Mouse (Mus musculus) monocyte, adult 5-6 weeks (primary cell): ENCODE data around the gene Skap1. TPM values are rescaled to one million over a fixed set of nuclear protein-coding genes. Genes with fewer than 3 reads are reported as not detected.
"Not testable (repeated sequence)": the region's sequence is repeated elsewhere in the genome, so short reads cannot be mapped to it uniquely, and the experiment has no call there.

ENCODE experiments used
- ATAC-seq: fragments of 153-309, 156-312 bp; replicated peaks from 2 replicates; pipeline ENCODE4 v1.8.0; 2017; ENCODE audit warnings: mild to moderate bottlenecking; ENCODE audit not compliant: low TSS enrichment, insufficient number of reproducible peaks, severe bottlenecking, poor library complexity, low FRiP score
- total RNA-seq: library from RNA; stranded (forward); fragments of 200-1000, 200-491, 200-594 nt; gene quantifications from 3 replicates; pipeline ENCODE4 v1.2.3, GENCODE M21; 2017

The Skap1 gene
- total RNA-seq, 1 experiment from 2014 or later: 47.4 TPM

DNA sequence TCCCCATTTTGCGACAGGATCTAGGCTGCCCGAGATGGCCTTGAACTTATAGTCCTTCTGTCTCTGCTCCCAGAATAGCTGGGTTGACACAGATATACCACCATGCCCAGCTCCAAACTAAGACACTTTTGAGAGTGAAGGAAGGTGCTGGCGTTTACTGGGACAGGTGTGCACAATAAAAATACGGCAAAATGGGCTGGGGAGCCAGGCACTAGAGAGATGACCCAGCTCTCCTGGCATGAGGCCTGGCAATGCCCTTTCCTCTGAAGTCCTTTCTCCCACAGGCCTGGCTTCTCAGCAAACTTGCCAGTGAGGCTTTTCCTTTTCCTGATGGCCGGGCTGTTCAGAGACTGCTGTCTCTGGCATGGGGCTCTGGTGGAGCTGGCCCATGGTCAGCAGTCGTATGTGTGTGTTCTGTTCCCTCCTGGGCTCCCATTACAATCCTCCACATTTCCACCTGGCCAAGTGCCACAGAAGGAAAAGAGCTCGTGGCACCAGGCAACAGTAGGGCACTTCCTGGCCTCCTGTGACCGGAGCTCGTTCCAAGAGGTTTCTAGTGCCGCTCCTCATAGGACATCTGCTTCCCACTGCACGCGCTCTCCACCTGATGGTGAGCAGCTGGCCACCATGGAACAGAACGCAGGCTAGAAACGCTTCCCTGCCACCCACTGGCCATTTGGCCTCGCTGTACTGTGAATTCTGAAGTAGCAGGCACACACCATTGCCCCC lies 298.5 kb downstream of the Skap1 start:
- ATAC-seq: no peak

DNA sequence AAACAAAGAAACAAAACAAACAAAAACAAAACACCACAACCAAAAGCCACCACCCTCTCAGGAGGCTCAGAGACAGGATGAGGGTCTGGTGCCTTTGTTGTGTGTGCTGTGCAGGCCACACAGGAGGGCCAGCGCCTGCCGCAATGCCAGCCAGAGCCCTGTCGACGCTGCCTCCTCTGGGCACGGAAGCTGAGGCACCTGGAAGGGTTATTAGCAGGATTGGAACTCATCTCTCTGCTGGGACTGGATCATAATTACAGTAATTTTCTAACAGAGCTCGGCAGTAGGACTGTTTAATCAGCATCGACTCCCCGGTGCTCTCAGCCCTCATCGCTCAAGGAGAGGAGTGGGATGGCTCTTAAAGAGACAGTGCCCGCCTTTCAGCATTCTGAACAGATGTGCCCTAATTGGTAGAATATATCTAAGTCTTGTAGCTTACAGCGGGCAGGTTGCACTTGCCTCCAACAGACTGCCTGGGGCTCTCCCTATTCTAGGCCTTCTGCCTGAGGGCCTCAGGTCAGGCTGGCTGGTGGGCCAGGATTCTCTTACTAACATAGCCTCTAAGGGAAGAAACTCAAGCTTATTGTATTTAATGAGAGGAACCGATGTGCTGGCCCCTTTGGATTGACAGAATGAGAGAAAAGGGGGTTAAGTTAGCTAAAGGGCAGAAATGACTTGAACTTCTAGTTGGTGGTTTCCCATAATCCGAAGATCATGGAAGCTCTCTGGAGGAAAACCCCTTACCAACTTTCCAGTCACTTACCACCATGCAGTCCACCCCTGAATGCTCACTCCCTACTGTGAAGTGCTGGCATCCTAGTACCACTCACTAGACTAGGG lies 300.3 kb downstream of the Skap1 start:
- no peak for ATAC-seq

DNA sequence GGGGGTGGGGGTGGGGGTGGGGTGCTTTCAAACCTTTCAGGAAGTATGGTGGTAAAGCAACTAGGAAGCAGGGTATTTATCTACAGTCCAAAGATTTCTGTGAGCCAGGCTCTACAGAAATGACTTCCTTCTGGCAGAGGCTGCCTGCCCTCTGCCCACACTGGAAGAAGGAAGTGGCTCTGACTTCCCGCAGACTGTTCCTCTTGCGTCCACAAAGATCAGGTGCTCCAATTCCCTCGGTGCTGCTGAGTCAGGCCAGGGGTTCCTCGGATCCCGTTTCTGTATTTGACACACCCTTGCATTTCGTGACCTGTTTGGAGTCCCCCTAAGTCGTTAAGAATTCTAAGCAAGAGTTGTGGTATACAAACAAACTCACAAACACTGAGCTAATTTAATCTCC lies 301.3 kb downstream of the Skap1 start:
- ATAC-seq: peak; percentile 87

DNA sequence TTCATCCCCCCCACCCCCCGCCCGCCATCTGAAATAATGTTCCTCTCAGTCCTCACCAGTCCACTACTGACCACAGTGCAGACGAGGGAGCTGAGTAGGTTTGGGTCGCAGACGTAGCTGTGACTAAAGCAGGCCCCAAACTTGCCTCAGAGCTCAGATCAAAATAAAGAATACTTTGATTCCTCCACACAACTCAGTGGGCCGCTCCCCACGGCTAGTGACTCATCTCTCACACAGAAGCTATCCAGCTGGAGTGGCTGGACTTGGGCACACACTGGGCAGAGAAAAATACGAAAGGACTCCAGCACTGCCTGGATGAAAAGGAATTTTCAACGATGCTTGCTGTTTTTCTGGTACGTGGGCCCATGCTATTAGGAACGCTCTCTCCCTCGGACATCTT lies 302.2 kb downstream of the Skap1 start:
- no peak for ATAC-seq

DNA sequence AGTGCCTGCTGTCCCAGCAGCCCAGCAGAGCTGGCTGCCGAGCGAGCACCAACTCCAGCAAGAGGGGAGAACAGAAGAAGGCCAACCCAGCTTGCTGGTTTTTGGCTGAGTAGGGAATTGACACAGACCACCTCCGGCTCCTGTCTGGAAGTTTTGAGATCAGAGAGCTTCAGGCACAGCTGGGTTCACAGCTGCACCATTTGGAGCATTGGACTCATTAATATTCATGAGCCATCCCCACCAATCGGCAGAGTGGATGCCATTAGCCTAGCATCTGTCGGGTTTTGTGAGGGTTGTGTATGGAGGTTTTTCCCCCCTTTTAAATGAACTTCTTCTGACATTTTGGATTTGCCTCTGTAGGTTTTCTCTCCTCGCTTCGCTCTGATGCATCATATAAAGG lies 302.7 kb downstream of the Skap1 start:
- no peak for ATAC-seq

DNA sequence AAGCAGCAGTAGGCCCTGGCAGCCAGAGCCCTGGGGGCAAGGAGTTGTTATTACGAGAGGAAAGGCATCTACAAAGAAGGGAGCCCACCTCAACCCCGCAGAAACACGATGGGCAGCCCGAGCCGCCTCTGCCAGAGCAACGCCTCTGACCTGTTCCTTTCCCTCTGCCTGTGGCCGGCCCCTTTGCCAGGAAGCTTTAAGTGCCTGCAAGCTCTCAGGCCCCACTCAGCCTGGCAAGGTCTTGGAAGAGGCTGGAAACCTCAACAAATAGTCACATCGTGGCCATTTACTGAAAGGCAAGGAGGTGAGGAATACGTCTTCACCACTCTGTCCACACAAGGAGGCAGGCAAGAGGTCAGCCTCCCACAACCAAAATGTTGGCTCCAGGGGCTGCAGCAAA lies 303.8 kb downstream of the Skap1 start:
- ATAC-seq: no peak

DNA sequence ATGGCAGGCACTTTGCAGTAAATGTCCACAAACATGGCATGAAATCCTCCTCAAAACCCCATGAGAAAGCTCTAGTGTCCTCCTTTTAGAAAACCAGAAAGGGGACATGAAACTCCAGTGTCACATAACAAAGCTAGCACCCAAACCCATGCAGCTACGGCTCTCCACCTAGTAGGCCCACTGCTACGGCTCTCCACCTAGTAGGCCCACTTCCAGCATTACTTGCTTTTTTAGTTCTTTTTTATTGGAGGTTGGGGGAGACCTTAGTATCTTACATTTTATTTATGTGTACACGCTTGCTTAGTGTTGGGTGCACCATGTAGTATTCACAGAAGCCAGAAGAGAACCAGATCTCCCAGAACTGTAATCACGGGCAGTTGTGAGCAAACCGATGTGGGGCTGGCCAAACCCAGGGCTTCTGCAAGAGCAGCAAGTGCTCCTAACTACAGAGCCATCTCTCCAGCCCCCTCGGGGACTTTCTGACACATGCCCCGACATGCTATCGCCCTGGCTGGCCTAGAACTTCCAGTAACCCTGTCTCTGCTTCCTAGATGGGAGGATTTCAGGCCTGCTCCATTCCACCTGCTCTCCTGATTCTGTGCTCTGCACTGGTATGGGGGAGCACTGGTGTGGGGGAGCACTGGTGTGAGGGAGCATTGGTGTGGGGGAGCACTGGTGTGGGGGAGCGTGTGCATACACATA lies 307.0 kb downstream of the Skap1 start:
- no peak for ATAC-seq

DNA sequence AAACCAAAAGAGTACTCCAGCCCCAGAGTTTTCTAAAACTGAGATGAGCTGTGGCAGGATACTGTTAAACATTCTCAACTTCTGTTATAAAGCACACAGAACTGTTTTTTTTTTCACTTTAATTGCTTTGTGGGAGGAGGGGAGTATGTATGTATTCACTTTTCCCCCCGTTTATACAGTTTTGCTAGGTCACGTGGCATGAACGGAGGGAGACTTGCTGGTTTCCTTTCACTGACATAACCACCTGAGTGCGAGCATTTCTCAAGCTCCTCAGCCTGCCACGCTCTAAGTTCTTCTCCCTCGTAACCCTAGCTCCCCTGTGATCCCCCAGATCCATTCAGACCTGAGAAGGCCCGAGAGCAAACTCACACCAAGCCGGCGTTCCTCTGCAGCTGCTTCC lies 308.0 kb downstream of the Skap1 start:
- ATAC-seq: no peak

DNA sequence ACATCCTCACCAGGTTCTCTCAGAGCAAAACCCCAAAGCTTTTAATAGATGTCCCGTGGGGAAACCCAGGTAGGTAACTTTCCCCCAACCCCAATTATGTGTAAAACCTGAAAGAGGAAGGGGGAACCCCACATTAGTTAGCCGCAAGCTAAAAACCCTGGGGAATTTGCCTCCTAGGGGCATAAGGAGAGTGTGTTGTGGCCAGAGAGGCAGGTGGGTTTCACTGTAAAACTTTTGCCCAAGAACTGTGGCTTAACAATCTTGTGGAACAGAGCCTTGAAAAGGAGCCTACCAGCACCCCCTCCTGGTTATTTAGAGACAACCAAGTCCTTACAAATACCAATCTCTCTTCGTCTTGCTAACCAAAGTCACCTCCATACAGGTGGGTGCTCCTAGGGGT lies 310.1 kb downstream of the Skap1 start:
- no peak for ATAC-seq

DNA sequence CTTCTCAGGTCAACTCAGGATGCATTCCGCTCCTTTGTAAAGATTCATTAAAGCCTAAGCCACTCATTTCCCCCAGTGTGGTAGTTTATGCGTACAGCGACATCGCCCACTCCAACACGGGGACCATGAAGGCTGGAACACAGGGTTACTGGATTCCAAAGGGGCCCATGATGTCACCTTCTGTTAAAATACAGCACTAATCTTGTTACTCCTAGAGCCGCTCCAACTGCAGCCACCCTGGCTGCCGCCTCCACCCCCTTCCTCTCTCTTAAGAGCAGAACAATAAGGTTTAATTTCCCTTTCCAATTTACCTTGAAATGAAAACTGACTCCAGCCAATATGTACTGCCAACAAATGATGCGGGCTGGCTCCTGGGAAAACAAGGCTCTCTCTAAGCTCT lies 310.7 kb downstream of the Skap1 start:
- no peak for ATAC-seq

DNA sequence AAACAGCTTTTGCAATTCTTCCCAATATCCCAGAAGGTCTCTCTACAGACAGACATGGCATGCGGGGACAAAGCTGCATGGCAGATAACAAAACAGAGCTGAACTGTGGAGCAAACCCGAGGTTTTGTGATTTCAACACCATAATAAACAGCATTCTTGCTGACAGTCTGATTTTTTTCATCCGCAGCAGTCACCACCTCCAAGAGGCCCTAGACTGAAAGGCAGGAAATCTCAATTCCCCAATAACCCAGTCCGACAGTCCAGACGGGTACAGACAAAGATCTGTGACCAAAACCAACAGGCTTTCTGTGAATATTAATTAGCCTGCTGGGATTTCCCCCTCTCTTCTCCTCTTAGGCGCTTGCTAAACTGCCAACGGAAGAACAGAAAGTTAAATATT lies 311.3 kb downstream of the Skap1 start:
- ATAC-seq: no peak

DNA sequence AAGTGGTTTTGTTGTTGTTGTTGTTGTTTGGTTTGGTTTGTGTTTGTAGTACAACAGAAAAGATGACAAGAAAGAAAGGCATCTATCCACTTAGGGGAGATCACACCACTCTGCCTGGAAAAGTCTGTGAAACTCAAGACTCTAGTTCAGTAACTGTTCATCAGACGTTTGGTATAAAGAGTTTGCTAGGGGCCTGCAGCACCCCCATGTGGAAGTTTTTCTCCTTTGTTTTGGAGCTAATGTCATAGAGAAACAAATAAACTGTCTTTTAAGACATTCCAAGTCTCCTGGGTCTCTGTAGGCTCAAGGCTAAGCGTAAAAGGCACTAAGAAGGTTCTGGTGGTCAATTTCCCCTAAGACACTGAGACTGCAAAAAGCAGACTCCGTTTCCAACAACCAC lies 311.7 kb downstream of the Skap1 start:
- no peak for ATAC-seq

DNA sequence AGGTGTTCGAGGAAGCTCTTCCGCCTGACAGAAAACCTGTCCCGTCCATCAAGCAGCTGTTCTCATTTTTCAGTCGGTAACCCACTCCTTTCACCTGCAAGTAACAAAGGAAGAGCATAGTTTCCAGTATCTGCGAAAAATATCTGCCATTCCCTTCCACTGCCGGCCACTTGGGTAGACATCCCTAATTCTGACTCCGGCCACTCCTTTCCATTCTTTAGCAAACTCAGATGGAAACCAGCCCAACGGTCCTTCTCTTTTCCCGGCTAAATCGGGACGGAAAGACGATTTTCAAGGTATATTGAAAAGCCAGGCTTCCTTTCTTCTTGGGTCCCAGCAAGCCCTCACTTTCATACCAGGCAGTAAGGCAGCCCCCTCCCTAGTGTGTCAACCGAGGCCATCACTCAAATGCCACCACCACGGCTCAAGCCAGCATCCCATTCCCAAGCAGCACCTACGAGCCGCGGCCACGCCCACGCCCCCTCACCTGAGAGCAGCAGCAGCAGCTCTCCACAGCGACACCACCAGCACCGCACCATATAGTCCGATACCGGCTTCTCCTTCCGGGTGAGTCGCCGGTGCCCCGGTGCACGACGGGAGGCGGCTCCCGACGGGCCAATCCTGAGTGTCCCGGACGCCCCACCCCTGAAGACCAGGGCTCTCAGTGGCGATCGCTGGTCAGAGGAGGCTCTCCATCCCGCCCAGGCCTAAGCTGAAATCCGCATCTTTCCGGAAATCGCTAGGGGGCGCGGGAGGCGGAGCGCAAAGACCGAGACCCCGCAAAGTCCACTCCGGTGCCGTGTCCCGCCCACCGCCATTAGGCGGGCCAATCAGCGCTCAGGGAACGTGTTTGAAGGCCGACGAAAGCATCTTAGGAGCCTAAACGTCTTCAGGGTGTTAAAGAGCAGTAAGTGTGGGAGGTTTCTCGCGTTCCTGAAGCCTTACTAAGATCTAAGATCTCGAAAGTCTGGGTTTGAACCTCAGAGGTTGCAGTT lies 312.9 kb downstream of the Skap1 start, which contains the start of gene Snx11:
Gene Snx11 (minus strand): TSS at position 592 of the 995 bp plus-strand sequence.
- peak; percentile 99 for ATAC-seq

DNA sequence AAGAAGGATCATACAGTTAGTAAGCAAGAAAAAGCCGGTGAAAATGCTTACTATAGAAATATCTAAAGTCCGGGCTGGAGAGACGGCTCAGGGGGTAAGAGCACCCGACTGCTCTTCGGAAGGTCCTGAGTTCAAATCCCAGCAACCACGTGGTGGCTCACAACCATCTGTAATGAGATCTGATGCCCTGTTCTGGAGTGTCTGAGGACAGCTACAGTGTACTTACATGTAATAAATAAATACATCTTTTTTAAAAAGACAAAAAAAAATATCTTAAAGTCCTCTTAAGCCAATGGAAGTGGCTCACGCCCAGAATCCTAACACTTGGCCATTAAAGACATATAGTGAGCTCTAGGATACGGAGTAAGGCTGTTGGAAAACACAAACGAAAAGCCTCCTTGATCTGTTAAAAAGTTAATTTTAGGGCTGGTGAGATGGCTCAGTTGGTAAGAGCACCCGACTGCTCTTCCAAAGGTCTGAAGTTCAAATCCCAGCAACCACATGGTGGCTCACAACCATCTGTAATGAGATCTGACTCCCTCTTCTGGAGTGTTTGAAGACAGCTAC lies 313.8 kb downstream of the Skap1 start:
- not testable (repeated sequence) for ATAC-seq

DNA sequence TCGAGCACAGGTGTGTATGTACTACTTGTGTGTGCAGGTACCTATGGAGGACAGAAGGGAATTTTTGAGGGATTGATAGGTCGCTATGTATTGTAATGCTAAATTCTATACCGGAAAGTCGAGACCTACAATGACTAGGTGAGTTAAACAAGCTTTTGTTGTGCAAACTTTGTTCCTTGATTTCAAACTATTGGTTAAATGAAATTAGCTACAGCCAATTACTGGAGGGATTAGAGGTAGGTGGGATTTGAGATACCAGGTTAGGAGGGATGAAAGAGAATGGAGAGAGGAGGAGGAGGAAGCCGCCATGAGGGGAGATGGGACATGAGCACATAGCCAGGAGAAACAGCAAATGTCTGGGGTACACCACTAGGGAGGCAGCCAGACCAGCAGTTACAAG lies 315.9 kb downstream of the Skap1 start:
- ATAC-seq: no peak

DNA sequence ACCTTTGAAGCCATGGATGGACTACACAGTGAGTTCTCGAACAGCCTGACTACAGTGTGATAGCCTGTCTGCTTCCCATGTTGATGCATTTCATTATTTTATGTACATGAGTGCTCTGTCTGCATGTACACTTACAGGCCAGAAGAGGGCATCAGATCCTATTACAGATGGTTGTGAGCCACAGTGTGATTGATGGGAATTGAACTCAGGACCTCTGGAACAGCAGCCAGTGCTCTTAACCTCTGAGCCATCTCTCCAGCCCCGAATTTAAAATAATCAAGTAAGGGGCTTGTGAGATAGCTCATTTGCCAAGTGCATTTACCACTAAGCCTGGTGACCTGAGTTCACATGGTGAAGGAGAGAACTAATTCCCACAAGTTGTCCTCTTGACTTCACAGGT lies 317.0 kb downstream of the Skap1 start:
- ATAC-seq: no peak

DNA sequence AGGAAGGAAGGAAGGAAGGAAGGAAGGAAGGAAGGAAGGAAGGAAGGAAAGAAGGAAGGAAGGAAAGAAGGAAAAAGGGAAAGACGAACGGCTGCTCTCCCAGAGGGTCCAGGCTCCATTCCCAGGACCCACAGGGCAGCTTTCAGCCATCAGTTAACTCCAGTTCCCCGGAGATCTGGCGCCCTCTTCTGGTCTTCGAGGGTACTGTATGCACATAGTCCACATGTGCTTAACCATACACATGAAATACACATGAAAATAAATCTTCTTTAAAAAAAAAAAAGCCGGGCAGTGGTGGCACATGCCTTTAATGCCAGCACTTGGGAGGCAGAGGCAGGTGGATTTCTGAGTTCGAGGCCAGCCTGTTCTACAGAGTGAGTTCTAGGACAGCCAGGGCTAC lies 320.5 kb downstream of the Skap1 start:
- ATAC-seq: peak; percentile 60; the same call in 1 of the 2 replicates
